Mouse (Mus musculus) midbrain, postnatal 0 days (tissue): ENCODE data around the gene Dtnb. TPM values are rescaled to one million over a fixed set of nuclear protein-coding genes. Genes with fewer than 3 reads are reported as not detected.

Experiments
- ATAC-seq: fragments of 200-750 bp; cut with Nextera tagmentation; 2 replicates; pipeline ENCODE4 v1.8.0; 2017; ENCODE audit warnings: moderate number of reproducible peaks, mild to moderate bottlenecking, moderate TSS enrichment, moderate library complexity; ENCODE audit not compliant: low FRiP score
- DNase-seq: peaks from one replicate; pipeline ENCODE4 v3.0.0-alpha.2; 2015; ENCODE audit warnings: low spot score
- H3K27ac ChIP-seq: fragments of 300-500 bp; sonication (generic); 2 replicates; pipeline ENCODE4 v1.5.1; 2014; ENCODE audit warnings: low read depth, mild to moderate bottlenecking, low read length, mixed read lengths
- H3K27me3 ChIP-seq: fragments of 300-500 bp; sonication (generic); 2 replicates; pipeline ENCODE4 v1.6.1; 2014; ENCODE audit warnings: low read length, control low read depth, mixed read lengths; ENCODE audit not compliant: insufficient read depth
- H3K36me3 ChIP-seq: fragments of 300-500 bp; sonication (generic); 2 replicates; pipeline ENCODE4 v1.6.1; 2014; ENCODE audit warnings: low read length, control low read depth, mixed read lengths; ENCODE audit not compliant: insufficient read depth
- H3K4me1 ChIP-seq: fragments of 300-500 bp; sonication (generic); 2 replicates; pipeline ENCODE4 v1.6.1; 2014; ENCODE audit warnings: mild to moderate bottlenecking, control low read depth, antibody characterized with exemption, low read length, mixed read lengths; ENCODE audit not compliant: insufficient read depth
- H3K4me2 ChIP-seq: fragments of 300-500 bp; sonication (generic); 2 replicates; pipeline ENCODE4 v1.6.1; 2014; ENCODE audit warnings: low read depth, mild to moderate bottlenecking, low read length, mixed read lengths; ENCODE audit not compliant: poor library complexity, severe bottlenecking
- H3K4me3 ChIP-seq: fragments of 300-500 bp; sonication (generic); 2 replicates; pipeline ENCODE4 v1.5.1; 2014; ENCODE audit warnings: low read depth, mild to moderate bottlenecking, low read length, moderate library complexity
- H3K9ac ChIP-seq: fragments of 300-500 bp; sonication (generic); replicated peaks from 2 replicates; pipeline ENCODE4 v1.6.1; 2014; ENCODE audit warnings: mild to moderate bottlenecking, low read length, moderate library complexity, mixed read lengths; ENCODE audit not compliant: poor library complexity, severe bottlenecking
- H3K9me3 ChIP-seq: fragments of 300-500 bp; sonication (generic); 2 replicates; pipeline ENCODE4 v1.6.1; 2016; ENCODE audit warnings: low read length, control low read depth
- CTCF ChIP-seq: IDR thresholded peaks from 2 replicates; pipeline ENCODE4 v1.5.1; 2016; ENCODE audit warnings: antibody characterized with exemption, mild to moderate bottlenecking
- WGBS: fragments of 180-500 bp; shearing (Covaris S2); extraction: QIAGEN DNeasy Blood & Tissue Kit; methylation state at CpG from one replicate; pipeline ENCODE4 v1.1.7; 2014; 5-methylcytosine and 5-hydroxymethylcytosine counted together
- polyA plus RNA-seq: library from polyadenylated mRNA; unstranded; fragments of >200 nt; fragmentation: Nextera tagmentation; extraction: Ambion mirVana; gene quantifications from 2 replicates; pipeline ENCODE4 v1.2.1, GENCODE M21; 2015
- total RNA-seq: library from RNA; depleted of rRNA; stranded (reverse); fragments of >200 nt; gene quantifications from 2 replicates; pipeline ENCODE4 v1.2.3, GENCODE M21; 2014

Gene Dtnb
- total and polyA plus RNA-seq, 2 experiments from 2014 or later: 52.0 to 57.3 TPM

DNA sequence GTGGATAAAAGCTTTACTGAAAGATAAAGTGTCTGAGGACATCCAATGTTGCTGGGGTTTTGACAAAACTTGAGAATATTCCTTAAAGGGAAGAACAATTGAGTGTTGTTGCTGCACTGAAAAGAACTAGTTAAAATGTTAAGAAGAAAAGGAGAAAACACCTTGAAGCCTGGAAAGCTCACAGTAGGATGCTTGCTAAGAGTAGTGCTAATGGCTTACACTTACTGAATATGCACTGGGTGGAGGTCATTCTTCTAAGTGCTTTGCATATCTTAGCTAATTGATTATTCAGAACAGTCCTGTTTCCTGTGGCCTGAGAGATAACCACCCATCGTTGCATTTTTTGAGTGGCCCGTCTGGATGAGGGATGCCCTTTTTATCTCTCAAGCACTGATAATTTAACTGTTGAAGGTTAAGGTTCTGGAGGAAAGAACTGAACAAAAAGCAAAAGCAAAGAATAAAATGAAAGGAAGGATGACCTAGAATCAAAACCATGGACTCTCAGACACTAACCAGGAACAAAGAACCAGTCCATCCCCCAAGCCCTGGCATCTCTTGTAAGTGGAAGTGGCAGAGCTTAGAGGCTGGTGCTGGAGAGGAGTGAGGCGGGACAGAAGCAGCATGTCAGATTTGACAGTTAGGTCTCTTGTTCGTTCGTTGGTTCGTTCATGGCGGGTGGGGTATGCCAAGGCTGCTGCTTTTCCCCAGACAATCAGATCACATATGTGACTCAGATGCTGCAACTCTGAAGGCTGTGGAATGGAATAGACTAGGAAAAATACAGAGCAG, 166.8 kb downstream of the Dtnb start:
- Histone ChIP-seq H3K27me3 (no peaks in the 10 kb centered on the region), H3K9ac (no peak overlapping the region), H3K27ac (no peak overlapping the region), H3K9me3 (no peaks in the 10 kb centered on the region), H3K4me3 (no peak overlapping the region), H3K4me1 (no peaks in the 10 kb centered on the region), H3K36me3 (no peaks in the 10 kb centered on the region), H3K4me2 (no peak overlapping the region)
- no peak for TF ChIP-seq CTCF
- WGBS: 42% methylated on average over 7 of the region's 7 CpGs
- ATAC-seq: no peak
- DNase-seq: no peak

DNA sequence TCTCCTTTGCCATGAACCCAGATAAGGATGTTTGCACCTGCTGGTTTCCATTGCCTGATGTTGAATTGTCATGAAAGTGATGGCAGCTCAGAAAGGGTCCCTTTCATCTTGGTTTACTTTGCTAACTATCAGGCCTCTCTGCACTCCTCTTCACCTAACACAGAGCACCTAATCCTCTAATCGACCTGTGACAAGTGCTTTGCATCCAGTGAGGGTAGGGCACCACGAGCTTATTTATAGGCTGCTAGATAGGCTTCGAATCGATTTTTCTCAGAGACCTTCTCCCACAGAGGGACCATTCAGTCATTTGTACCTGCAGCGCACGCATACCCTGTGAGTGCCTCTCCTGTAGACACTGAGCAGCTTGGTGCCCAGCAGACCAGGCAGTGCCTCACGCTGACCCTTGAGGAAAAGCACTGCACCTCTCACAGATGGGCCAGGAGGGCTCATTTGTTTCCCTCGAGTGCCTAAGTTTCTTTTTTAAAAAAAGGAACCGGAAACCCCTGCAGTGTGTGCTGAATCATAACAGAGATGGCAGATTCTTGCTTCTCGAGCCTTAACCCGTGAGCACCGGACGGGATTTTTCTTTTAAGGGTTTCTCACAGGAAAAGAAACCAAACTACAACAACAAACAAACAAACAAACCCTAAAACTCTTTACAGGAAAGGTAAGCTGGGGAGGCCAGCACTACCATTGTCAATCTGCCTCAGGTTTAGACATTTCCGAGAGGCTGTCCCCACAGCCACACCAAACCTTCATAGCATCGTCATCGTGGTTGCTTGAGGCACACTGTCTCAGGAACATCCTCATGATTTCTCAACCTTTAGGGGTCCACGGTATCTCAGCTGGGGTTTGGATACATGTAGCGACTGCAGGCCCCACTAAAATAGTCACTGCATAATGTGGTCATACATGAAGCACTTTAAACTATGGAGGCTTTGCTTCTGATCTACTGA, 167.8 kb downstream of the Dtnb start:
- no peaks in the 10 kb centered on the region for H3K27me3 ChIP-seq
- 79% methylated on average over 18 of the region's 18 CpGs for WGBS
- no peaks in the 10 kb centered on the region for H3K36me3 ChIP-seq
- DNase-seq: no peak
- no peak for ATAC-seq
- no peaks in the 10 kb centered on the region for H3K9me3 ChIP-seq
- H3K4me2 ChIP-seq: no peak overlapping the region
- H3K27ac ChIP-seq: no peak overlapping the region
- no peak overlapping the region for H3K9ac ChIP-seq
- no peaks in the 10 kb centered on the region for H3K4me1 ChIP-seq
- no peak overlapping the region for H3K4me3 ChIP-seq
- no peak for TF ChIP-seq CTCF

DNA sequence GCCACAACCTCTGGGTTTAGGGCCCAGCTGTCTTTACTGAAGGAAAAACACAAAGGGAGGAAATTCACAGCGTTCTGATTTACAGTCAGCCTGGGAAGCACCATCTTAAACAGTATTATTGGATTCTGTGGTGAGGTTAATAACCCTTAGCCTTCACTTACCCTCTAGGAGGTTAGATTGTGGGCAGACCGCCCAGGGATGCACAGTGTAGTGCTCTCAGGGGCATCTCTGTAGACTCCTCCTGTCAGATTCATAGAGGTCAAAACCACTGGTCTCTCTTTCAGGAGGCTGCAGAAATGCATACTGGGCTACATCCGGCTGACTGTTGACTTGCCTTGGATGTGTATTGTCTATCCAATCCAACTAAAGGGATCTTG, 168.5 kb downstream of the Dtnb start:
- 80% methylated on average over 3 of the region's 3 CpGs for WGBS
- no peaks in the 10 kb centered on the region for H3K9me3 ChIP-seq
- no peaks in the 10 kb centered on the region for H3K36me3 ChIP-seq
- TF ChIP-seq CTCF: no peak
- H3K27ac ChIP-seq: no peak overlapping the region
- H3K4me1 ChIP-seq: no peaks in the 10 kb centered on the region
- no peak overlapping the region for H3K9ac ChIP-seq
- H3K4me3 ChIP-seq: no peak overlapping the region
- ATAC-seq (no peak), DNase-seq (no peak)
- H3K27me3 ChIP-seq: no peaks in the 10 kb centered on the region
- H3K4me2 ChIP-seq: no peak overlapping the region

DNA sequence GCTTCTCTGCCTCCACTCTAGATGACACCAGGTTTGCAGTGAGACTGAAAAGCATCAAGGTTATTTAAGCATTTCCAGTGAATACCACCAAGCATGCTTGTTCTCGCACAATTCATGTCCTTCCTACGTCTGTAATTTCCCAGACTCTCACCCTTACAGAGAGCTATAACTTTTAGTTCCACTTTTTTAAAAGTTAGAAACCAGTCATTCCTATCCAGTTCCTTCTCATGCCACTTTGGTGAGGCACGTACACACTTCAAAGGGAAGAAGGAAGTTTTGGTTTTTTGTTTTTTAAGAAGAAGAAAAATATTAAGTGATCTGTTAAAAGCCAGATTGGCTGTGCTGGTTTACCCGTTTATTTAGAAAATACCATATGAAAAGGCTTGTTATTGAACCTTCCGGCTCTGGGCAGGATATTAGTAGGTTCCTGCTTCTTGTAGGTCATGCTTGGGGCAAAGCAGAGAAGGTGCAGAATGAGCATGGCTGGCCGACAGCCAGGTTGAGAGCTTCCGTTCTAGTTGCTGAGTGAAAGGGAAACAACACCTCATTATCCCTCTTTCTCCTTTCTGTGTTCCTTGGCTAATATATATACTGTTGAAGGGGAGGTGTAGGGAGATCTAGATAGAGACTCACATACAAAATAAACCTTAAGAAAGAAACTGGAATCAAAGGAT, 173.4 kb downstream of the Dtnb start:
- Histone ChIP-seq H3K9me3 (no peaks in the 10 kb centered on the region), H3K4me3 (no peak overlapping the region), H3K36me3 (no peaks in the 10 kb centered on the region), H3K9ac (no peak overlapping the region), H3K27ac (no peak overlapping the region), H3K27me3 (no peaks in the 10 kb centered on the region), H3K4me1 (no peaks in the 10 kb centered on the region), H3K4me2 (no peak overlapping the region)
- no peak for DNase-seq
- no peak for ATAC-seq
- 78% methylated on average over 7 of the region's 7 CpGs for WGBS
- no peak for TF ChIP-seq CTCF

DNA sequence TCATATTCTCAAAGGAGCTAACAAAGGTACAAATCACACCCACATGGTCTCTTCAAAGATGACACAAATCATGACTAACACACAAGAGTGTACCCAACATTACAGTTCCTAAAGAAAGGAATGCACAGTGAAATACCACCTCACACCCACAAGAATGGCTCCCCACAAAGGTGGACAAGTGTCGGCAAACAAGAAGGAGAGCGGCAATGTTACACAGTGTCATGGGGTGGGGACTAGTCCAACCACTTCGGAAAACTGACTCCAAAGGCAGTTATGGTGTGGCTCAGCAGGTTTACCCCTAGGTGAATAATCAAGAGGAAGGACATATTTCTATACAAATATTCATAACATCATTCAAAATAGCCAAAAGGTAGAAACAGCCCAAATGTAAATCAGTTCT, 174.2 kb downstream of the Dtnb start:
- no peak overlapping the region for H3K4me3 ChIP-seq
- ATAC-seq (no peak), DNase-seq (no peak)
- H3K36me3 ChIP-seq: no peaks in the 10 kb centered on the region
- H3K9me3 ChIP-seq: no peaks in the 10 kb centered on the region
- no peaks in the 10 kb centered on the region for H3K4me1 ChIP-seq
- 92% methylated on average over 3 of the region's 3 CpGs for WGBS
- no peak for TF ChIP-seq CTCF
- no peaks in the 10 kb centered on the region for H3K27me3 ChIP-seq
- no peak overlapping the region for H3K27ac ChIP-seq
- no peak overlapping the region for H3K9ac ChIP-seq
- H3K4me2 ChIP-seq: no peak overlapping the region
